Mouse (Mus musculus): ENCODE results near the gene Kcnj9. TPM values are rescaled to one million over a fixed set of nuclear protein-coding genes. Genes with fewer than 3 reads are reported as not detected.

The Kcnj9 gene
- polyA plus RNA-seq, 1 experiment from 2014 or later, result 0.04 TPM

GRCm38 (mm10) chr1:172309699-172310398, 19.3 kb downstream of the Kcnj9 start:
- ATAC-seq (ENCODE audit: insufficient number of reproducible peaks, low FRiP score, low TSS enrichment, low read depth), result peak; percentile 84
- Histone ChIP-seq H3K4me3 (peak overlapping the region; percentile 28), H3K4me2 (peak overlapping the region; percentile 67), H3K36me3 (no peaks in the 10 kb centered on the region), H3K9ac (no peak overlapping the region), H3K4me1 (peaks cover 45% of the 10 kb centered on the region), H3K27ac (peak overlapping the region; percentile 95), H3K27me3 (no peaks in the 10 kb centered on the region), H3K9me3 (no peaks in the 10 kb centered on the region)
- 1% methylated on average over 14 of the region's 14 CpGs for WGBS

- Histone ChIP-seq H3K4me3 (no peak overlapping the region), H3K9ac (no peak overlapping the region), H3K4me1 (peaks cover 36% of the 10 kb centered on the region), H3K36me3 (no peaks in the 10 kb centered on the region), H3K27me3 (no peaks in the 10 kb centered on the region), H3K9me3 (no peaks in the 10 kb centered on the region), H3K27ac (peak overlapping the region; percentile 72), H3K4me2 (no peak overlapping the region)
- ATAC-seq (ENCODE audit: insufficient number of reproducible peaks, low FRiP score, low TSS enrichment, low read depth), result no peak
- WGBS, result 100% methylated on average over 1 of the region's 1 CpGs
These were observed 20.7 kb downstream of the Kcnj9 start for GRCm38 (mm10) chr1:172308409-172308808.

DNA sequence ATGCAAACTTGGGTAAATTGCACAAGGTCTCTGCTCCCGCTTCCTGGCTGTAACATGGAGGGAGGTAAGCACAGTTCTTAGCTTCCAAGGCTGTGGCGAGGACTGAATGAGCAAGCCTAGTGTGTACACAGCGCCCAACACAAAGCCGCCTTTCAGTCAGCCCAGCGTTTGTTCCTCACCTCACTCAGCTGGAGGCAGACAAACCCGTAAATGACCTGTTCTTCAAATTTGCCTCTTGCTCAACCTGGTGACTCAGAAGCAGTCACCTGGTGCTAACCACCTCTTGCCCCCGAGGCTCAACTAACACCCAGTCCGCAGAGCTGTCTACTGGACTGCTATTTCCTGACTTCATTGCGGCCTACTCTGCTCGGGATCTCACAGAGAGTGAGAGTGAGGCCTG, 21.2 kb downstream of the Kcnj9 start:
- H3K4me2 ChIP-seq, result no peak overlapping the region
- H3K4me3 ChIP-seq, result no peak overlapping the region
- 0 out of 2 replicates have a peak, but pooled peaks have one; percentile 1 for ATAC-seq (ENCODE audit: insufficient number of reproducible peaks, low FRiP score, low TSS enrichment, low read depth)
- H3K27me3 ChIP-seq, result no peaks in the 10 kb centered on the region
- H3K4me1 ChIP-seq, result peaks cover 32% of the 10 kb centered on the region
- 52% methylated on average over 10 of the region's 10 CpGs for WGBS
- H3K9ac ChIP-seq, result no peak overlapping the region
- peak overlapping the region; percentile 72 for H3K27ac ChIP-seq
- no peaks in the 10 kb centered on the region for H3K9me3 ChIP-seq
- no peaks in the 10 kb centered on the region for H3K36me3 ChIP-seq

- Histone ChIP-seq H3K9ac (no peak overlapping the region), H3K4me2 (no peak overlapping the region), H3K27me3 (no peaks in the 10 kb centered on the region), H3K27ac (no peak overlapping the region; the same call in 1 of the 2 replicates), H3K4me3 (no peak overlapping the region), H3K36me3 (no peaks in the 10 kb centered on the region), H3K9me3 (no peaks in the 10 kb centered on the region), H3K4me1 (peaks cover 36% of the 10 kb centered on the region)
- no peak for ATAC-seq (ENCODE audit: insufficient number of reproducible peaks, low FRiP score, low TSS enrichment, low read depth)
- WGBS, result 65% methylated on average over 6 of the region's 6 CpGs
These were observed 22.2 kb downstream of the Kcnj9 start for GRCm38 (mm10) chr1:172306885-172307284.

GRCm38 (mm10) chr1:172306196-172306595, 22.9 kb downstream of the Kcnj9 start:
- no peaks in the 10 kb centered on the region for H3K36me3 ChIP-seq
- H3K27me3 ChIP-seq, result no peaks in the 10 kb centered on the region
- no peak overlapping the region for H3K4me3 ChIP-seq
- ATAC-seq (ENCODE audit: insufficient number of reproducible peaks, low FRiP score, low TSS enrichment, low read depth), result no peak
- no peak overlapping the region for H3K4me2 ChIP-seq
- no peak overlapping the region for H3K27ac ChIP-seq
- peaks cover 35% of the 10 kb centered on the region for H3K4me1 ChIP-seq
- no peaks in the 10 kb centered on the region for H3K9me3 ChIP-seq
- WGBS, result 59% methylated on average over 4 of the region's 4 CpGs
- H3K9ac ChIP-seq, result no peak overlapping the region

- Histone ChIP-seq H3K4me2 (no peak overlapping the region), H3K36me3 (no peaks in the 10 kb centered on the region), H3K4me1 (peaks cover 35% of the 10 kb centered on the region), H3K9me3 (no peaks in the 10 kb centered on the region), H3K27me3 (no peaks in the 10 kb centered on the region), H3K4me3 (no peak overlapping the region), H3K9ac (no peak overlapping the region), H3K27ac (no peak overlapping the region)
- ATAC-seq (ENCODE audit: insufficient number of reproducible peaks, low FRiP score, low TSS enrichment, low read depth), result no peak
- 69% methylated on average over 3 of the region's 3 CpGs for WGBS
These were observed 23.5 kb downstream of the Kcnj9 start for GRCm38 (mm10) chr1:172305635-172306034.

GRCm38 (mm10) chr1:172305153-172305552, 24.0 kb downstream of the Kcnj9 start:
- H3K4me1 ChIP-seq, result peaks cover 34% of the 10 kb centered on the region
- no peak overlapping the region for H3K27ac ChIP-seq
- ATAC-seq (ENCODE audit: insufficient number of reproducible peaks, low FRiP score, low TSS enrichment, low read depth), result no peak
- H3K9me3 ChIP-seq, result no peaks in the 10 kb centered on the region
- 88% methylated on average over 2 of the region's 2 CpGs for whole genome bisulfite sequencing
- no peak overlapping the region for H3K4me3 ChIP-seq
- no peaks in the 10 kb centered on the region for H3K36me3 ChIP-seq
- H3K27me3 ChIP-seq, result no peaks in the 10 kb centered on the region
- H3K4me2 ChIP-seq, result no peak overlapping the region
- no peak overlapping the region for H3K9ac ChIP-seq

- no peak overlapping the region for H3K4me3 ChIP-seq
- H3K27me3 ChIP-seq, result no peaks in the 10 kb centered on the region
- no peak overlapping the region for H3K9ac ChIP-seq
- H3K27ac ChIP-seq, result no peak overlapping the region
- WGBS, result 67% methylated on average over 6 of the region's 6 CpGs
- H3K36me3 ChIP-seq, result no peaks in the 10 kb centered on the region
- peaks cover 35% of the 10 kb centered on the region for H3K4me1 ChIP-seq
- no peaks in the 10 kb centered on the region for H3K9me3 ChIP-seq
- no peak for ATAC-seq (ENCODE audit: insufficient number of reproducible peaks, low FRiP score, low TSS enrichment, low read depth)
- no peak overlapping the region for H3K4me2 ChIP-seq
These were observed 24.7 kb downstream of the Kcnj9 start for GRCm38 (mm10) chr1:172304443-172304842.

DNA sequence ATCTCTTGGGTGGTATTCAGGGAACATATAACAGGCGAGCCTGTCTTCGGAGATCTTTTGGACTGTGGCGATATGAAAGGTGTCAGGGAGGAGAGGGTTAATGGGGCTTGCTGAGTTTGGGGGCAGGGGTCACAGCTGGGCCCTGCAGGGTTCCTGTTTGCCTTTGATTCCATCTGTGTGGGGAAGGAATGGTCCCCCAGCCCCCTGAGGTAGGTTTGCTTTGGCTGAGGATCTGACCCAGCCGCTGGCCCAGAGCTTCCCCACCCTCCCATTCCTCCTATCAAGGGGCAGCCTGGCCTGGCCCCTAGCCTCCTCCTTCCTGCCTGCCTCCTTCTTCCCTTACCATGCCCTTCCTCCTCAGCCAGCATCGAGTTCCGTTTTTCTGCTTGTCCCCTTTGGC, 26.3 kb downstream of the Kcnj9 start:
- ATAC-seq (ENCODE audit: insufficient number of reproducible peaks, low FRiP score, low TSS enrichment, low read depth), result no peak
- Histone ChIP-seq H3K27ac (no peak overlapping the region), H3K4me3 (no peak overlapping the region)

DNA sequence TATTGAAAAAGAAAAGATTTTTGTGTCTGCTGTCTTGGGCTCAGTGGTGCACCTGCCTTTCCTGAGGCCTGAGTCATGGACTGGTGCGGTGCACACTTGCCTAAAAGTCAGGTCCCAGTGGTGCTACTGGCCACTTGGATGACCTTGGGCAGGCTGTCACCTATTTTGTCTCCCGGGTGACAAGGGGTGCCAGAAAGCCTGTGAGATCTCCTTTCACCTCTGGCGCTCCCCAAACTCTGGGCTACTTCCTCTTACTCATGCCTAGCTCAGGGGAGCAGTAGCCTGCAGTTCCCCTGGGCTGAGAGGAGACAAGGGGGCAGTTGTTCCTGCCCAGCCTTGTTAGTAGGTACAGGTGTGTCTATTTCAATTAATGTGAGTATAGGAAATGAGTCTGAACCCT, 26.8 kb downstream of the Kcnj9 start:
- Histone ChIP-seq H3K9me3 (no peaks in the 10 kb centered on the region), H3K27ac (no peak overlapping the region), H3K36me3 (no peaks in the 10 kb centered on the region), H3K9ac (no peak overlapping the region), H3K4me1 (peaks cover 42% of the 10 kb centered on the region), H3K4me3 (no peak overlapping the region), H3K4me2 (no peak overlapping the region), H3K27me3 (no peaks in the 10 kb centered on the region)
- 69% methylated on average over 3 of the region's 3 CpGs for WGBS
- no peak for ATAC-seq (ENCODE audit: insufficient number of reproducible peaks, low FRiP score, low TSS enrichment, low read depth)

More for the DNA sequence above, 26.3 kb downstream of the Kcnj9 start:
- 19% methylated on average over 6 of the region's 6 CpGs for WGBS
- H3K36me3 ChIP-seq, result no peaks in the 10 kb centered on the region
- H3K9ac ChIP-seq, result no peak overlapping the region
- no peak overlapping the region for H3K4me2 ChIP-seq
- H3K9me3 ChIP-seq, result no peaks in the 10 kb centered on the region
- no peaks in the 10 kb centered on the region for H3K27me3 ChIP-seq
- H3K4me1 ChIP-seq, result peaks cover 39% of the 10 kb centered on the region

GRCm38 (mm10) chr1:172301180-172301579, 27.9 kb downstream of the Kcnj9 start:
- Histone ChIP-seq H3K4me1 (peaks cover 52% of the 10 kb centered on the region), H3K27ac (no peak overlapping the region), H3K36me3 (no peaks in the 10 kb centered on the region), H3K9ac (no peak overlapping the region), H3K27me3 (no peaks in the 10 kb centered on the region), H3K4me3 (no peak overlapping the region), H3K9me3 (no peaks in the 10 kb centered on the region), H3K4me2 (no peak overlapping the region)
- WGBS, result 34% methylated on average over 12 of the region's 12 CpGs
- ATAC-seq (ENCODE audit: insufficient number of reproducible peaks, low FRiP score, low TSS enrichment, low read depth), result no peak

DNA sequence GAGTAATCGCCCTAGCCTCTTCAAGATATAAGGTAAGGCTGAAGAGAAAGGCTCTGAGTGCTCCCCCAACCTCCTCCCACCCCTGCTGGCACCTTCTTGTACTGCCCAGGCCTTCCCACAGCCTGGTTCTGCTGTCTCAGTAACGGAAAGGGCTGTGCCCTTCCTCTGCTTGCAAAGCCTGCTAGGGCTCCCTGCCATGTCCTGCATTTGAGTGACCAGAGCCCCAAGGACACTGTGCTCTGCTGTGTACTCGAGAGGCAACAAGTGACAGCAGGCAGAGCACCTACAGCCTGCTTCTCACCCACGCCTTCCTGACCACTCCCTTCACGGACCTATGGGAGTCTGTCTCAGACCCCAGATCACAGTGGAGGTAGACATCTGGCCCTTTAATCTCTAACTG, 28.9 kb downstream of the Kcnj9 start:
- no peak overlapping the region for H3K9ac ChIP-seq
- no peaks in the 10 kb centered on the region for H3K9me3 ChIP-seq
- H3K36me3 ChIP-seq, result no peaks in the 10 kb centered on the region
- no peak overlapping the region for H3K27ac ChIP-seq
- H3K4me3 ChIP-seq, result no peak overlapping the region
- H3K4me1 ChIP-seq, result peaks cover 61% of the 10 kb centered on the region
- H3K4me2 ChIP-seq, result no peak overlapping the region
- H3K27me3 ChIP-seq, result no peaks in the 10 kb centered on the region
- 59% methylated on average over 5 of the region's 5 CpGs for WGBS
- no peak for ATAC-seq (ENCODE audit: insufficient number of reproducible peaks, low FRiP score, low TSS enrichment, low read depth)

DNA sequence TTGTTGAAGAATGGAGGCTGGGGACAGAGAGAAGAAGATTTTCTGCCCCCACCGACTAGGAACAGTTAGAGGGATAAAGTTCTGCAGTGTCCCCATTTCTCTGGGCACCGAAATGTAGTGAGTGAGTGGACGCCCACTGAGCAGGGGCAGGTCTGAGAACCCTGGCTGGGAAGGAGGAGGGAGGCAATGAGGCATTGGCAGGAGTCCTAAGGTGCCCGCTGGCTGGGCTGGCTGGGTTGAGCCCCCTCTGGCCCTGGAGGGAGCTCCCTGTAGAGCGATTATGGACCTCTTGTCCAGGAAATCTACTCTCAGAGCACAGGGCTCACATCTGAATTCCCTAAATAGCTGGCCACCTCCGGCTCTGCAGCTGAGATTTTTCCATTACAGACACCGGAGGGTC, 29.6 kb downstream of the Kcnj9 start:
- no peak for ATAC-seq (ENCODE audit: insufficient number of reproducible peaks, low FRiP score, low TSS enrichment, low read depth)
- no peak overlapping the region for H3K27ac ChIP-seq
- no peak overlapping the region for H3K4me2 ChIP-seq
- H3K4me1 ChIP-seq, result peaks cover 68% of the 10 kb centered on the region
- H3K27me3 ChIP-seq, result no peaks in the 10 kb centered on the region
- H3K36me3 ChIP-seq, result no peaks in the 10 kb centered on the region
- WGBS, result 58% methylated on average over 7 of the region's 7 CpGs
- no peak overlapping the region for H3K4me3 ChIP-seq
- H3K9me3 ChIP-seq, result no peaks in the 10 kb centered on the region
- no peak overlapping the region for H3K9ac ChIP-seq

All from limb, embryonic 15.5 days (tissue).